Mouse (Mus musculus): Measurements from ENCODE around the gene Gpam.

GRCm38 (mm10) chr19:55105969-55106368 lies 21.1 kb downstream of the Gpam start:
- no peak for TF ChIP-seq TAL1 (IDR thresholded peaks at IDR 0.05; ENCODE audit: low read length)
- TF ChIP-seq GATA1 (IDR thresholded peaks at IDR 0.05; ENCODE audit: low read length) = no peak

Measured in erythroblast, embryonic 14.5 days (primary cell).